Mouse (Mus musculus): Measurements from ENCODE around the gene Kremen2.
"Not testable (repeated sequence)": the region's sequence is repeated elsewhere in the genome, so short reads cannot be mapped to it uniquely, and the experiment has no call there.

The Kremen2 gene

DNA sequence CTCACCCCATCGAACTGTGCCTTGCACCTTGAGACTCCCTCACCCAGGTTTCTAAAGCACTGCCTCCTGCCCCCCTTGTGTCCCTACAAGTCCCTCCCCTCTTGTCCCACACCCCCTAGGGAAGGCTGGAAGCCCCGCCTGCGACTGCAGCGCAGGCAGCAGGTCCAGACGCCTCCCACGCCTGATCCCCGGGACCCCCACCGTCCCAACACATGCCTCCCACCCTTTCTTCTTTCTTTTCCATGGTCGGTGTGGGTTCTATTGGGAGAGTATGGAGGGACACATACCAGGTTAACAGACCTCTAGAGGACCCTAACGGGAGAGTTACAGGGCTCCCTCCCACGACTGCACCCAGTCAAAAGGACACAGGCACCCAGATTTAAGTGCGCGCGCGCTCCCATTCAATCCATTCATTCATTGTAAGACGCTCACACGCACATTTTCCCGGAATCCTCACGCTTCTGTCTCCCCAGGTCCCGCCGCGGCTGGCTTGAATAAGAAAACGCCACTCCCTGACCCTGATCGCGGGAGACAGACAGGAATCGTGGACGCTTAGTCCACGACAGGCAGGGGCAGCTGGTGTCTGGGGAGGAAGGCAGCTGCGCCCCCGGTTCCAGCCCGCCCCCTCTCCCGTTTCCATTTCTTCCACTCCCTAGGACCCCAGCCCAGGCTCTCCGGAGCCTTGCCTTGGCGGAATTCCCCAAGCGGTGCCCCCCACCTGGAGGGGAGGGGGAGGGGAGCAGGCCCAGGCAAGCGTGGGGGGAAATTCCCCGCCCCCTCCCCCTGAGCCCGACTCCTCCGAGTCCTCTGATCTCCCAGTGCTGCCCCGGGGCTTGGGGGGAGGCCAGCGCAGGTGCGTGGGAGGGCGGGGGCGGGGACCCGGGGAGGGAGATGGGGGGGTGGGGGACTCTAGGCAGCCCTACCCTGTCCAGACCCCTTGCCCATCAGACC lies at the start of gene Kremen2:
Kremen2 (minus strand) TSS at position 533 of the 951 bp plus-strand sequence.
- DNase-seq: peak in 1 of 2 experiments; percentile 26

DNA sequence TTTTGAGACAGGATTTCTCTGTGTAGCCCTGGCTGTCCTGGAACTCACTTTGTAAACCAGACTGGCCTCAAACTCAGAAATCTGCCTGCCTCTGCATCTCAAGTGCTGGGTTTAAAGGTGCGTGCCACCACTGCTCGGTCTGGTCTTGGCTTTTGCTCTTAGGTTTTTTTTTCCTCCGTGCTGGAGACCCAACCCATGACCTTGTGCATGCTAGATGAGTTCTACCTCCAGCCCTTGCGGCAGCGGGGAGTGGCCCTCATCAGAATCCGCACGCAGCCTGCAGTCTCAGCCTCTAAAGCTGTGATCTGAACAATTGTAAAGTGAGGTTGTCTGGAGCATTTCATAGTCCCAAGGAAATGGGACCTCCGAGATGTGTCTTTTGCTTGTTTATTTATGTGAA lies 49.7 kb upstream of the Kremen2 start:
- no peak for DNase-seq

DNA sequence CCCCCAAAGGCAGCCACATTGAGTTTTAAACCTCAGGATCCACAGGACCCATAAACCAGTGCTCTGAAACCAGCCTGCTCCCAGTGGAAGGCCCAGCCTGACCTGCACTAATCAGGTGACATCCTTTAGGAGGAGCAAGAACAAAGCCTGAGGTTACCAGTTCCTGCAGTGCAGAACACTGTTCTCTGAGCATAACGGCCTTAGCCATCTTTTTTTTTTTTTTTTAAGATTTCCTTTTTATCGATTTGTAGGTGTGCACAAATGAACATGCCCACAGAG lies 45.4 kb upstream of the Kremen2 start:
- DNase-seq: peak in 1 of 2 experiments; percentile 35

DNA sequence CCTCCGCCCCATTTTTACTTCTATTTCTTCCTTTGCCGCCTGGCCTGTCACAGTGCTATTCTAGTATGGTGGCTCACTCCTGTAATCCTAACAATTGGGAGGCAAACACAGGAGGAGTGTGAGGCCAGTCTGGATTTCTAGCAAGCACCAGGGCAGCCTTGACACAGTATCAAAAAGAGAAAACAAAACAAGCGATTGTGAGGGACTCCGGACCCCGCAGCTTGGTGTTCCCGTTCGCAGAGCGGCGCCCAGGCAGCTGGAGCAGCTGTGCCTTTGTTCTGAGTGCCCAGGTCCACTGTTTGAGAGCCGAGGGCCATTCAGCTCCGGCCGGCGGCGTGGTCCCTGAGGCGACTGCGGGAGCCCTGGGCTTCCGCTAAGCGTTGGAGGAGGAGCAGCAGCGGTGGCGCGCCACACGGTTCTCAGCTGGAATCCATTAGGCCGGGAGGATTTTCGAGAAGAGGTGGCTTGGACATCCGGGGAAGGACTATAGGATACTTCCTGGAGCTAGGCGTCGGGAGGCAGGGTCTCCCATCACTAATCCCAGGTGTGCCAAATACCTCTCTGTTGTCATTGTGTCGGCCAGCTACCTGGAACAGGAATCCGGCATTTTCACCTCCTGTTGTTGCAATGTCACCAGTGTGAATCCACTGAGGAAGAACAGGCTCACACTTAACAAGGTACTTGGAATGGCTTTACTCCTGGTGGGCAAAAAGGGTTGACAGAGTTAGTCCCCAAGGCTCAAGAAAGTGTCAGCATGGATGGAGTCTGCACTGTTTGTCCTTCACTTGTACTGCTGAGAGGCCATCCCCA lies 44.8 kb upstream of the Kremen2 start, which contains the start of gene Srrm2:
Srrm2 (plus strand) TSS at position 264 of the 810 bp plus-strand sequence.
- peak; percentile 61 to 74 for DNase-seq

DNA sequence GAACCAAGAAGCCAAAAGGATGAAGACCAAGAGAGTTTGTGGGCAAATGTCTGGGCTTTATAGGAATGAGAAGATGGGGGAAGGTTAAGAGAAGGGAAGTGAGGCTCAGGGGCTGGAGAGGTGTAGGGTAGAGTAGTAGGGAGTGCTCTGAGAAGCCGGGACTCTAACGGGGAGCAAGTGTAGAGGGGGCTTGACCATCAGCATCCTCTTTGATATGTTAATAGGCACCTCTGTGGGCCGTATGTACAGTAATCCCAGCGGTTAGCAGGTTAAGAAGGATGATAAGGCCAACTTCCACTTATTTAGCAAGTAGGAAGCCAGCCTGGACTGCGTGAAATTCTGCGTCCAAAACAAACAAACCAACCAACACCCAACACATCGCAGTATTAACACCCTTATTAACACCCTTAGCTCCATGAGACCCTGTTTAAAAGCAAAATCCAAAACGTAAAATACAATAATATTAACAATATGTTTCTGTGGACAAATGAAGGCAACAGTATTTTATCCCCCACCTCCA lies 44.2 kb upstream of the Kremen2 start:
- no peak for DNase-seq

DNA sequence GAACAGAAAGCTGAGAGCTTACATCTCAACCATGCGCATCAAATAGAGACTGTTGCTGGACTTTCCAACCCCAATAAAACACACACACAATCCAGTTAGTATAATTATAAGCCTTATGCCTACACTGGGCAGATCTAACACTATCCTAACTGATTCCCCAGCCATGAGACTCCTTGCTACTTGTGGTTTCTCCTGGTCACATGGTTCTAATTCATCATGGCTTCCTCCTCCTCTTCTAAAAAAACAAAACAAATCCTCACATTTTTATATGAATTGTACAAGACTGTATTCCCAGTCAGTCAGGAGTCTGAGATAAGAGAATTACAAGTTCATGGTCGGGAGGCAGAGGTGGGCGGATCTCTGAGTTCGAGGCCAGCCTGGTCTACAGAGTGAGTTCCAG lies 43.3 kb upstream of the Kremen2 start:
- DNase-seq: no peak

DNA sequence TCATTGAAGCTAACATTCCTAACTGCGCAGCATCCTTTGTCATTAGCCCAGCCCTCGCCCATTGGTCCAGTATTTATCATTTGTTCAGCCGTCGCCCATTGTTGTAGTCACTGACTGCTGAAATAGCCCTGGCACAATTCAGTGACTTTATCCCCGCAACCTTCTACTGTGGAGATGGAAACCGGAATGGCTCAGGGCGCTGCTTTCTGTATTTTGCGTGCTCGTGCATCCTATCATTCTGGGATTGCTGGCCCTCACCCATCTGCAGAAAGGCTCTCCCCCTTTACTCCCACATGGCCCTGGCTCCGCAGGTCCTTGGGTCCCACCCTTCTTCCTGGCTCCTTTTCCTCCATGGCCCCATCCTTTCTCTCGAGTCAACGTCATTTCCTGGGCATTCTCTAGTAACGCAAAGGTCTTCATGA lies 40.9 kb upstream of the Kremen2 start:
- peak; percentile 60 to 64 for DNase-seq

DNA sequence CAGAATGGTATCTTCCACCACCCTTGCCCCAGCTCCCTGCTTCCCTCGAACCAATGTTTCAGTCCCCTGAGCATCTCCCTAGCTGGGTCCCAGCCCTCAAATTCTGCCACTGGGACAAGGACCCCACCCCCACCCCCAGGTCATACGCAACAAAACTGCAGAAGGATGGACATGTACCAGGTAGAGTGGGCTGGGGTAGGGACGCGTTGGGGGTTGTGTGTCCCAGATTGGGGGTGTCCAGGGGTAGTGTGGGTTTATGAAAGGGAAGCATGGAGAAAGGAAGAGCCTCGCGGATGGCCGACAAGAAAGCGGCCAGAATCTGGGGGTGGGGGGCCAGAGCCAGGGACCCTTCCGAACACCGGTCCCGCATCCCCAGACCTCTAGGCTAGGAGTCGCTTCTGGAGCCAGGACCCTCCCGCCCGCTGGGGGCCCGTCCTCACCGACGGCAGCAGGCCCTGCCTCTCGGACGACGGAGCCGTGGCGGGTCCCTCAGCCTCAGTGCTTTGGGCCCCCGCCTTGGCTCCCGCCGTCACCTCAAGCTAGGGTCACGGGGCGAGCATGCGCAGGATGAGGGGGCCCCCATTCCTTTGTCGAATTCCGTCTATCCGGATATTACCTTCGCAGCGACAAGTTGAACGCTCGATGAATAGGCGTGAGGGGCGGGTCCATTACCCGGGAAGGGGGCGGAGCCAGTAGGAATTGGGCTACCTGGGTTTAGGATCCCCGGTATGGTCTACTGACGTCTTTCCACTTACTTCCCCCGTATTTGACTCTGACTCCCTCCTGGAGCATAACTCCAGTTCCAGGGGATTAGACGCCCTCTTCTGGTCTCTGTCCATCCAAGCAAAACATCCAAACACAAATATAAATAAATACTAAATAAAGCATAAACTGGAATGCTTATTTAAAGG lies 40.2 kb upstream of the Kremen2 start, which contains the start of gene Flywch2:
Flywch2 (minus strand) TSS at position 521 of the 911 bp plus-strand sequence.
- peak; percentile 91 to 97 for DNase-seq

DNA sequence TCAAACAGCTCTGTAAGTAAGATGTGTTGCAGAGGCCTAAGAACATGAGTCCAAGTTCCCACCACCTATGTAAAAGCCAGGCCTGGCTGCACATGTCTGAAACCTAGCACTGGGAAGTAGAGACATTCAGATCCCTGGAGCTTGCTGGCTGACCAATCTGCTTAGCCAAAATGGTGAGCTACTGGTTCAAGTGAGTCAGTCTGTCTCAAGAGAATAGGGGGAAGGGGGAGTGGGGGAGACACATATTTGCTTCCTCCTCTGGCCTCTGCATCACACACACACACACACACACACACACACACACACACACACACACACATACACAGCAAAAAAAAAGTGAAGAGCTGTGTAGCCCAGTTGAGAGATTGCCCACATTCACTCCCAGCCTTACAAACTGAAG lies 37.7 kb upstream of the Kremen2 start:
- DNase-seq: no peak

DNA sequence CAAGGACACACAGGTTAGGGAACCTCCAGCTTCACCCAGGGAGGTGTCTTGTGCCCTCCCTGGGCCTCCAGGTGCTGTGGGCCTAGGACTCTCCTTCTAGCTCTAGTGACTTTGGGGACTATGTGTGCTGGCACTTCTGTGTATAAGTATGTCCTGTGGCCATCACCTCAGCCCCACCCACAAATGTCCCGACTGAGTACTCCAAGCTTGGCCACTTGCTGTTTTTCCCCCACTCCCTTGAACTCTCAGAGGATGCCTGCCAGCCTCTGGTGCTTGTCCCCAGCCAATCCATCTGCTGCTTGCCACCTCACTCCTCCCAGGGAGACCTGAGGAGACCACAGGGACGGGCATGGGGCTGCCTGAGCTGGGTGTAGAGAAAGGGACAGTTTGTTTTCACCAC lies 32.8 kb upstream of the Kremen2 start:
- DNase-seq: no peak

DNA sequence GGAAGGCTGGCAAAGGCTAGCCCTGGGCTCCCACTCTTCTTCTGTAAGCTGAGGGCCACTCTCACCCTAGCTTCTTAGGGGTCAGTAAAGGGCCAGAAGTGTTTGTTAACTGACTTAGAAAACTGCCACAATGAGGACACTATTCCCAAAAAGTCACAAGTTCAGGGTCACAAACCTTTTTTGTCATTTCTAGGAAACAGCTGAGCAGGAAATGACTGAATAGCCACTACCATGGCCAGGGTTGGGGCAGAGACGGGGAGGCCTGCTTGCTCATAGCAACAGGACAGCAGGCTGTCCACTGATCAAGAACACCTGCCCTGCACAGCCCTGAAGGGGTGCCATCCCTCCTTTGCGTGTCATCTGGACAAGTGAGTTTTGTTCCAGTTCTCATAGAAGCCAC lies 31.5 kb upstream of the Kremen2 start:
- no peak for DNase-seq

DNA sequence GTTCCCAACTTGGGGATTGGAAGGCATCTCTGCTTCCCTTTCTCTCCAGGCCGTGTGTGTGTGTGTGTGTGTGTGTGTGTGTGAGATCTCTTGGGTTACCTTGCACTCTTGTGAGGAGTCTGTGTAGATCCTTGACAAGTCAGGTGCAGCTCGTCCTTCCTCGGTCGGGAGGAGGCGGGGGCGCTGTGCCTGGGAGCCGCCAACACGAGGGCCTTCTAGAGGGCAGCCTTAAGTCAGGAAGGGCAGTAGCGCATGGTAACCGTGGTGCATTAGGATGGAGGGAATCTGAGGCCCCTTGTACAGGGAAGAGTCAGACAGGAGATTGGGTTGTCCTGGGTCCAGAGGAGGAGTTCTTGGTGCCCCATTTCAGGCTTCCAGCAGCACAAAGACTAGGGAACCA lies 30.6 kb upstream of the Kremen2 start:
- no peak for DNase-seq

DNA sequence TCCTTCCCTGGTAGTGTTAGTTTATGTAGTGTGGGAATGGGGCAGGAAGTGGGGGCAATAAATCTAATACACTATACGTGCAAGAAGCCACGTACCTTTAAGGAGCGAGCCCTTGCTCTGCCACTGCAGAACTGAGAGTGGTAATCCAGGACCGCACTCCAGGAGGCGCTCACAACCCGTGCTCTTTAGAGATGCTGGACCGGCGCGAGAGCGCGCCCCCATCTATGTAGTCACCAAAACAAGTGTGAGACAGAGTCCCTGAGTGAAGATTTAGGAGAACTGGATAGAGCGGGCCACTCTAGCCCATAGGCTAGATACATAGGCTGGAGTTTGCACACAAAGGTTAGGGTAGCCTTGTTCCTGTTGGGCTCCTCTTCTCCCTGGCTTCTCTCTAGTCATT lies 28.5 kb upstream of the Kremen2 start:
- DNase-seq: peak; percentile 83

DNA sequence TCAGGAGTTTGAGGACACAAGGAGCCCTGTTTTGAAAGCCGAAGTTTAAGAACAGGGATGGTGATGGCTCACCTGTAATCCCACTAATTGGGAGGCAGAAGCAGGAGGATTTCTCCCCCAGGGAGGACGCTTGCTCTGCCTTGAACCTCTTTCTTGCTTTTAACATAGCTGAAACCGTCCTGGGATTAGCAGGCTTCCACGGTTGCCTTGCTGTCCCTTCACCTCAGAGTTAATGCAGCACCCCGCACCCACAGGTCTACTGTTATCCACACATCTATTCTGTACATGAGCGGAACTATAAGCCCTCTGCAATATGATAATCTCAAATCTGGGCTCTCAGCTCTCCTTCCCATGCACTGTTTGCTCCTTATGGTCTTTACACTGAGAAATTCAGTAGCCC lies 28.0 kb upstream of the Kremen2 start:
- DNase-seq: no peak

DNA sequence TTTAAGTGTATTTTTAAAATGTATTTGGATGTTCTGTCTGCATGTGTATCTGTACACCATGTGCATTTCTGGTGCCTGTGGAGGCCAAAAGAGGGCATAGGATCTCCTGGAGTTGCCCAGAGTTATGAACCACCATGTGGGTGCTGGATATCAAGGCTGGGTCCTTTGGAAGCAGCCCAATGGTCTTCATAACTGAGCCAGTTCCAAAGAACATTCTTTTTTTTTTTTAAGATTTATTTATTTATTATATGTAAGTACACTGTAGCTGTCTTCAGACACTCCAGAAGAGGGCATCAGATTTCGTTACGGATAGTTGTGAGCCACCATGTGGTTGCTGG lies 26.6 kb upstream of the Kremen2 start:
- DNase-seq: not testable (repeated sequence)

DNA sequence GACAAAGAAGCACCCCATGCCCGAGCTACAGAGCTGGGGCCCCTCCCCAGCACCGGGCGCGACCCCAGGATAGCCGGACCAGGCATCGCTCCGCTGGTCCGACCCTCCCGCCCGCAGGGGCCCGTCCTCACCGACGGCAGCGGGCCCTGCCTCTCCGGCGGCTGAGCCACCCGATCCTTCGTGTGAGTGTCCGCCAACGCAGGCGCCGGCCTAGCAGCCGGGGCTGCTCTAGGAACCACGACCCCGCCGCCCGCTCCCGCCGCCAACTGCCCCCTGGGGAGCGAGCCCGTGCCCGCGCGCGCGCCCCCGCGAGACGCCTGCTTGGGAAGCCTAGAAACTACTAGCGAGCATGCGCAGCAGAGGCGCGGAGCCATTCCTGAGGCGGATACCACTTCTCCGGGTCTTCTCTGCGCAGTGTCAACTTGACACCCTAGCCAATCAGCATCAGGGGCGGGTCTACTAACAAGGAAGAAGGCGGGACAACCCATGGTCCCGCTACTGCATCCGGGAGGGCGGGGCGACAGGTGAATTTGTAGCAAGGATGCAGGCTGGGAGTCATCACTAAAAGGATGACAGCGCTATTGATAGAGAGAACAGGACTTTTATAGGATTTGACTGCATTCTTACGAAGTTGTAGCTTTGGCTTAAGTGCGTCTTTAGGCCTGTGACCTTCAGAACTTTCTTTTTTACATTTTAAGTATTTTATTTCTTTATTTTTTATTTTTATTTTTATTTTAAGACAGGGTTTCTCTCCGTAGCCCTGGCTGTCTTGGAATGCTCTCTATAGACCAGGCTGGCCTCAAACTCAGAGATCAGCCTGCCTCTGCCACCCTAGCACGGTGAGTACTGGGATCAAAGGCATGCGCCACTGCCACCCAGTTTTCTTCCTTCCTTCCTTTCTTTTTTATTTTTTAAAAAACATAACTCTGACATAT lies 25.9 kb upstream of the Kremen2 start, which contains the start of gene Flywch1:
Flywch1 (minus strand) TSS at position 319 of the 935 bp plus-strand sequence.
- peak; percentile 99 for DNase-seq

DNA sequence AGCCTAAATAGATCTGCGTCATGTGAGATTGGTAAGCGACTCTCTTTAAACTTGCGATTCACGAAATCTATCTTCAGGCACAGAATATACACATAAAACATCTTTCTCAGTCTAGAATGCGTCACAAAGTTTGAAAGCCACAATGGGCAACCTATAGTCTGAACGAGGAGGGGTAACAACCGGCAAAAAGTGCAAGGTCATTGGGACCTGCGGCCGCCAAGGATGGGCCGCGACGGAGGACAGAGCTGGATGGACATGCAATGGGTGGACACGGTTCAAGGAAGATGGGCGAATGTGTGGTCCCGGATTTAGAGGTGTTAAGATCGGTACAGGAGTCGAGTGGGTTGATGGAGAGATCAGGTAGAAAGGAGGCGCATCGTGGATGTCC lies 25.3 kb upstream of the Kremen2 start:
- no peak for DNase-seq

DNA sequence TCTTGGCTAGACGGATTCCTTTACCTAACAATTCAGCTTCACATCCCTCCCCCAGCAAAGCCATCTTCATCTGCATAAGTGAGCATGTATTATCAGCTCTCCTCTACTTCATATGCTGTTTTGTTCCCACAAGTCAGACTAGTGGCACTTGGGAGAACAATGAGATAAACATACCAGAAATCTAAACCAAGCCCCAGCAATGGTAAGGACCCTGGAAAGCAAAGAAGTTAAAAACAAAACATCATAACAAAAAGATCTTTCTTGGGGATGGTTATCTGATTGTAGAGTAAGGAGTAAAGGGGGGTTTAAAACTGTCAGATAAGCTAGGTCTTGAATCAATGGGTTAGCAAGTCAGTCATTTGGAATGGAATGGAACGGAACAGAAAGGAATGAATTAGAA lies 24.9 kb upstream of the Kremen2 start:
- DNase-seq: no peak

DNA sequence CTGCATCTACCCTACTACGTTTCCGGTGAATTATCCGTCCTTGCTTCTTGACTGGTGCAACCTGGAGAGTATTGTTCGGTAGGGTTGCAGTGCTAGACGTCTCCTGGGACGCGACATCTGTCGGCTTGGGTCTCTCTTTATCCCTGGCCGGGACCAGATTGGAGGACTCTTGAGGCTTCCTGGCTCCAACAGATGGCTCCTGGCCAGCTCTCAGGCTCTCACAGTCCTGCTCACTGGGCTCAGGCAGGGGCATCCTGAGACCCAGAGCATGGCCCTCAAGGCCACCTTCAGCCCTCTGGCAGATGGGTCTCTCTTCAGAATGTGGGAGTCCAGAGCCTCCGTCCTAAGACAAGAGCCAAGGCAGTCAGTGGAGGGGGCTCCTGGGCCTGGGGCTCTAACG lies 17.3 kb upstream of the Kremen2 start:
- DNase-seq: peak; percentile 66 to 67

DNA sequence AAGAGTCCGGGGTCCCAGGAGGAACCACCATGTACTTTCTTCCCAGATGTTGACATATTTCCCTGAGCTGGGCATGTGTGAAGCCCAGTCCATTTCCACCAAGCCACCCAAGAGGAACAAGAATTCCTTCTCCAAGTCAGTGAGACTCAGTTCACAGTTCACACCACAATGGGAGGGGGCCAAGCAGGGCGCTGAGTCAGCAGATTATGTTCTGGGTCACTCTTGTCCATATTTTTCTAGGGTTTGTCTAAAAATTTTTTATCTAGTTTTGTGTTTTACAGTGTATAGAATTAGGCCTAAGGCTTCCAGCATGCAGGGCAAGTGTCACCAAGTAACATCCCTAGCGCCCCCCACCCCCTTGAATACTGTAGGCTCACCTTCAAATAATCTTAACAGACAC lies 15.5 kb upstream of the Kremen2 start:
- DNase-seq: no peak

DNA sequence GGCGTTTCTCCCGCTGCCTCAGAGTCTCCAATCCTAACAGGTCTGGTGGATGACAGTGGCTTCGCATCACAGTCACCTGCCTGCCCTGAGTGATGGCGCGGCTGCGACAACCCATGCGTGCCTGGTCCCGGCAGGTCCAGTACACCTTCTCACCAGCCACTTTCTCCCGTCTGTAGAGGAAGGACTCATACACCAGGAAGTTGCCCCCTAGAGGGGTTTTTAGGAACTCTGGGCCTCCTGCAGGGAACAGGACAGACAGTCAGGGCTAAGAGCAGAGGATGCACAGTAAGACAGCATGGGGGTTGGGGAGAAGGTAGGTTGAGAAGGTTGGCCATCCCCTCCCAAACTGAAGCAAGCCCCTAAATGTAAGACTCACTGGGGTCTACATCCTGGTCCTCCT lies 14.6 kb upstream of the Kremen2 start:
- no peak for DNase-seq

Measured in cerebellum, adult 18-20 months (tissue).